Comparison of ENCODE assay signal across 8 mouse cellular contexts in genomic region chr10:88482866-88483265, GRCm38 (mm10). TPM values are rescaled to one million over a fixed set of nuclear protein-coding genes. Genes with fewer than 3 reads are reported as not detected.
"Had no signal": no experiment of that assay in that cellular context is flagged by ENCODE, and none has a peak within 500 bp of the region (broad histone marks: within the 10 kb centered on the region; RNA-seq: fewer than 3 reads in every experiment).

No protein-coding gene starts in this region.

RNA-seq across cellular contexts. Expression of gene Sycp3, which starts 23.5 kb away (rescaled TPM):
- polyA plus RNA-seq: embryonic facial prominence, embryonic 11.5 days; embryonic facial prominence, embryonic 14.5 days; embryonic facial prominence, embryonic 15.5 days; erythroblast, embryonic 14.5 days; forebrain, embryonic 13.5 days; forebrain, embryonic 14.5 days; forebrain, embryonic 16.5 days; heart, adult 2 months had no signal
